Mouse (Mus musculus): ENCODE measurements around the gene Flrt1.

Flrt1 gene

GRCm38 (mm10) chr19:7130317-7130716, 24.8 kb upstream of the Flrt1 start:
- DNase-seq (ENCODE audit: low spot score in 2 of 2) = no peak

GRCm38 (mm10) chr19:7128551-7129475, 23.3 kb upstream of the Flrt1 start:
- DNase-seq (ENCODE audit: low spot score in 2 of 2) = no peak

GRCm38 (mm10) chr19:7126933-7127332, 21.4 kb upstream of the Flrt1 start:
- DNase-seq (ENCODE audit: low spot score in 2 of 2) = no peak

- no peak for DNase-seq (ENCODE audit: low spot score in 2 of 2)
Observed at GRCm38 (mm10) chr19:7126209-7126608, 20.7 kb upstream of the Flrt1 start.

- DNase-seq (ENCODE audit: low spot score in 2 of 2) = no peak
Observed at GRCm38 (mm10) chr19:7125526-7126156, 20.1 kb upstream of the Flrt1 start.

- no peak for DNase-seq (ENCODE audit: low spot score in 2 of 2)
Observed at GRCm38 (mm10) chr19:7122698-7123306, 17.3 kb upstream of the Flrt1 start.

- peak; percentile 41 to 69 for DNase-seq (ENCODE audit: low spot score in 2 of 2)
Observed at GRCm38 (mm10) chr19:7122277-7122676, 16.7 kb upstream of the Flrt1 start.

GRCm38 (mm10) chr19:7121252-7121651, 15.7 kb upstream of the Flrt1 start:
- DNase-seq (ENCODE audit: low spot score in 2 of 2) = no peak

GRCm38 (mm10) chr19:7117653-7118307, 12.3 kb upstream of the Flrt1 start:
- DNase-seq (ENCODE audit: low spot score in 2 of 2) = no peak

- DNase-seq (ENCODE audit: low spot score in 2 of 2) = no peak
Observed at GRCm38 (mm10) chr19:7117141-7117540, 11.6 kb upstream of the Flrt1 start.

GRCm38 (mm10) chr19:7116038-7116731, 10.7 kb upstream of the Flrt1 start:
- DNase-seq (ENCODE audit: low spot score in 2 of 2) = no peak

- DNase-seq (ENCODE audit: low spot score in 2 of 2) = no peak
Observed at GRCm38 (mm10) chr19:7113574-7113973, 8.0 kb upstream of the Flrt1 start.

- DNase-seq (ENCODE audit: low spot score in 2 of 2) = no peak
Observed at GRCm38 (mm10) chr19:7112628-7113027, 7.1 kb upstream of the Flrt1 start.

GRCm38 (mm10) chr19:7111710-7112109, 6.2 kb upstream of the Flrt1 start:
- no peak for DNase-seq (ENCODE audit: low spot score in 2 of 2)

GRCm38 (mm10) chr19:7111309-7111708, 5.8 kb upstream of the Flrt1 start:
- DNase-seq (ENCODE audit: low spot score in 2 of 2) = no peak

- no peak for DNase-seq (ENCODE audit: low spot score in 2 of 2)
Observed at GRCm38 (mm10) chr19:7110875-7111274, 5.3 kb upstream of the Flrt1 start.

- DNase-seq (ENCODE audit: low spot score in 2 of 2) = no peak
Observed at GRCm38 (mm10) chr19:7110097-7110496, 4.6 kb upstream of the Flrt1 start.

- DNase-seq (ENCODE audit: low spot score in 2 of 2) = no peak
Observed at GRCm38 (mm10) chr19:7108114-7108905, 2.8 kb upstream of the Flrt1 start.

GRCm38 (mm10) chr19:7107174-7107573, 1.6 kb upstream of the Flrt1 start:
- DNase-seq (ENCODE audit: low spot score in 2 of 2) = no peak

- no peak for DNase-seq (ENCODE audit: low spot score in 2 of 2)
Observed at GRCm38 (mm10) chr19:7106566-7106965, 1.0 kb upstream of the Flrt1 start.

GRCm38 (mm10) chr19:7103993-7104401, 1.5 kb downstream of the Flrt1 start:
- peak in 1 of 2 experiments; percentile 27 for DNase-seq (ENCODE audit: low spot score in 2 of 2)

Measured in heart, adult 9 months (tissue).